Mouse (Mus musculus): Measurements from ENCODE around the gene Crhr1.
A peak's percentile ranks its signal among the peaks of the same experiment; 100 is the strongest.

DNA sequence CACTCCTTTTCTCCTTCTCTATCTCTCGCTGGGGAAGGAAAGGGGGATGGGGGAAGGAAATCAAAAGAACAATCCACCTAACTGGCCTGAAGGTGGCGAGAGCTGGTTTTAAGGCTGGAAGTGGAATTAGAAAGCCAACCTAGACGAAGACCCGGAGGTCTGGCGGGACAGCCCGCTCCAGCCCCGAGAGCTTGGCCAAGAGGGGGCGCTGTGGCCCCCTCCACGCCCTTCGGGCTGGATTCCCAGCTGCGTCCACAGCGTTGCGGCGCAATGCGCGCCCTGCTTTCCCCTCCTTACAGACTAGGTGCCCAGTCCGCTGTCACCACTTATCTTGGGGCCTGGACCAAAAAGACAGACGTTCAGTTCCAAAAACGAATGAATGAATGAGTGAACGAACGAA is 899 bp upstream of the Crhr1 start:
- TF ChIP-seq CTCF (conservative IDR thresholded peaks at IDR 0.05 in 1 of 2, IDR thresholded peaks at IDR 0.05 in 1 of 2; ENCODE audit: low read depth in 2 of 2, low read length in 2 of 2) (peak in 1 of 2 experiments; percentile 10; a peak in 1 of 4 replicates), POLR2AphosphoS2 (IDR thresholded peaks at IDR 0.05; ENCODE audit: low read depth, low read length) (no peak), USF2 (conservative IDR thresholded peaks at IDR 0.05; ENCODE audit: low read depth, low read length) (no peak), CHD2 (IDR thresholded peaks at IDR 0.05; ENCODE audit: low read length) (no peak), POLR2A (IDR thresholded peaks at IDR 0.05; ENCODE audit: low read depth, low read length) (no peak)
